24 mouse cellular contexts compared by ENCODE assay signal in the genomic region with DNA sequence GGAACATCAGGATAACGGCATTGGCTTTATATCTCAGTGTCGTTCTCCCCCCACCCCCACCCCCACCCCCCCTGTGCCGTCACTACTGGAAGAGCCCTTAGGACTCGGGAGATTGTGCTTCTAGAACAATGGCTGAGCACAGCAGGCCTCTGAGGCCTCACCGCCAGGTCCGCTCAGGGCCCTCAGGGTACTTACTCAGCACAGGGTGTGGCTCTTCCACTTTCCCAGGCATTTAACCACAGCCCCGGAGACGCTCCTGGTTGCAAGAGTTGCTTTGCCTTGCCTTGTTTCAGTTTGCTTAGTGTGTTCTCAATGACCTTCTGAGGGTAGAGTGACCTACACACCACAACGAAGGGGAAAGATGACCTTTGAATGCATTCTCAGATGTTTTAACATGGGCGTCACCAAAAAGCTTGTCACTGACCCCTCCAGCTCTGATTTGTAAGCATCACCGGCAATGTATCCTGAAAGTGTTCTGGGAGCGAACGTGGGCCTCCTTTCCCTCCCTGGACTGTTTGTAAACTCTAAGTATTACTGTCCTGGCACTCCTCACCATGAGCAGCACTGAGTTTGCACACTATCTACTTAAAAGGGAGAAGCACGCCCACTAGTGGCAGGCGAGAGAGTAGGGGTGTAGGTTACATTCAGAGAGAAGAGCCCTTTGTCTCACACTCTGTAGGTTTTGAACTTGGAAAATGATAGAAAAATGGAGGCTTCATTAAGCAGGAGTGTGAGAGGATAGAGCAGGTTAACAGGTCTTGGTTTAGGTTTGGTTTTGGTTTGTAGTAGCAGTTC. TPM values are rescaled to one million over a fixed set of nuclear protein-coding genes. Genes with fewer than 3 reads are reported as not detected.
DNase-seq lines count a peak whose midpoint lies in the region; ATAC-seq and TF ChIP-seq lines count a peak whose summit lies in the region.
"Had no signal": no experiment of that assay in that cellular context is flagged by ENCODE, and none has a peak within 500 bp of the region (broad histone marks: within the 10 kb centered on the region; RNA-seq: fewer than 3 reads in every experiment).

No protein-coding gene starts in this region.

- 82% methylated on average over 15 of the region's 15 CpGs for WGBS in kidney, adult 2 months
- WGBS in lung, postnatal 0 days = 79% methylated on average over 15 of the region's 15 CpGs
- 78% methylated on average over 15 of the region's 15 CpGs for WGBS in lung, adult 2 months

- no peaks in the 10 kb centered on the region for H3K27me3 ChIP-seq in kidney, adult 2 months (replicated peaks; ENCODE audit: control insufficient read depth, insufficient read depth, low read length)
- H3K27me3 ChIP-seq in lung, postnatal 0 days (replicated peaks; ENCODE audit: insufficient read depth, low read length) = no peaks in the 10 kb centered on the region
- H3K27me3 ChIP-seq: forebrain, embryonic 13.5 days; liver, embryonic 13.5 days; midbrain, embryonic 15.5 days; stomach, embryonic 15.5 days had no signal

- in situ Hi-C loops in ES-E14 (cut with MboI; ENCODE audit: low sequenced_read_pairs in 2 of 2, unreplicated experiment in 2 of 2) = no loop called here

- H3K9me3 ChIP-seq in lung, postnatal 0 days (ENCODE audit: low read length) = no peaks in the 10 kb centered on the region
- no peaks in the 10 kb centered on the region for H3K9me3 ChIP-seq in ES-E14 (ENCODE audit: control insufficient read depth, insufficient read depth, low read depth, low read length)
- H3K9me3 ChIP-seq: forebrain, embryonic 13.5 days; liver, embryonic 13.5 days; midbrain, embryonic 15.5 days; stomach, embryonic 15.5 days had no signal

- peak; percentile 3 for DNase-seq in kidney, adult 2 months
- DNase-seq in kidney, postnatal 10 days = no peak
- no peak for DNase-seq in lung, postnatal 0 days (ENCODE audit: low spot score)
- no peak for DNase-seq in lung, adult 2 months
- peak; percentile 36 for DNase-seq in ES-E14 (ENCODE audit: low read depth, low spot score)
- DNase-seq in urinary bladder, postnatal 4 days (ENCODE audit: low spot score in 2 of 2) = no peak
- DNase-seq in right cerebral cortex, postnatal 10 days (ENCODE audit: low spot score in 2 of 2) = no peak
- DNase-seq: adrenal gland, postnatal 25 days; cerebellum, adult 18-20 months; cerebellum, postnatal 36 days; gastrocnemius, postnatal 36 days; liver, embryonic 13.5 days; lung, postnatal 14 days; right cerebral cortex, adult 18-20 months; spleen, adult 18-20 months had no signal

- no peaks in the 10 kb centered on the region for H3K4me1 ChIP-seq in kidney, adult 2 months (ENCODE audit: control insufficient read depth, insufficient read depth, low read length)
- no peaks in the 10 kb centered on the region for H3K4me1 ChIP-seq in lung, postnatal 0 days (ENCODE audit: insufficient read depth, low read depth, low read length)
- no peaks in the 10 kb centered on the region for H3K4me1 ChIP-seq in lung, adult 2 months (ENCODE audit: control insufficient read depth, insufficient read depth, low read length)
- H3K4me1 ChIP-seq in ES-E14 (ENCODE audit: control insufficient read depth in 2 of 2, insufficient read depth in 2 of 2, low read length in 2 of 2, poor library complexity in 1 of 2) = 0 out of 4 replicates have a peak, but pooled peaks cover 0 to 2% of the 10 kb centered on the region in 2 experiments
- H3K4me1 ChIP-seq: forebrain, embryonic 13.5 days; liver, embryonic 13.5 days; megakaryocyte, embryonic 14.5 days; midbrain, embryonic 15.5 days; stomach, embryonic 15.5 days had no signal

- no peak for ATAC-seq in lung, postnatal 0 days
- ATAC-seq: activated CD4-positive, CD25-positive, alpha-beta regulatory T cell, adult 4 months; forebrain, embryonic 13.5 days; midbrain, embryonic 15.5 days had no signal

- H3K9ac ChIP-seq in lung, postnatal 0 days (replicated peaks; ENCODE audit: low read depth) = no peak overlapping the region
- H3K9ac ChIP-seq in ES-E14 (ENCODE audit: insufficient read depth, low read depth, low read length, poor library complexity, severe bottlenecking) = no peak overlapping the region
- H3K9ac ChIP-seq: forebrain, embryonic 13.5 days; liver, embryonic 13.5 days; midbrain, embryonic 15.5 days; stomach, embryonic 15.5 days had no signal

- no peak for TF ChIP-seq POLR2A in kidney, adult 2 months (IDR thresholded peaks at IDR 0.05; ENCODE audit: low read depth, low read length)
- TF ChIP-seq POLR2A in lung, adult 2 months (IDR thresholded peaks at IDR 0.05; ENCODE audit: borderline replicate concordance, extremely low read depth, low read depth, low read length) = no peak

- no peaks in the 10 kb centered on the region for H3K36me3 ChIP-seq in kidney, adult 2 months (ENCODE audit: control insufficient read depth, insufficient read depth, low read length)
- H3K36me3 ChIP-seq in lung, postnatal 0 days (ENCODE audit: insufficient read depth, low read length) = no peaks in the 10 kb centered on the region
- H3K36me3 ChIP-seq in ES-E14 (ENCODE audit: control insufficient read depth, insufficient read depth, low read length, poor library complexity, severe bottlenecking) = no peaks in the 10 kb centered on the region; the same call in 1 of the 2 replicates
- H3K36me3 ChIP-seq: liver, embryonic 13.5 days; midbrain, embryonic 15.5 days; stomach, embryonic 15.5 days had no signal

- TF ChIP-seq CTCF in kidney, adult 2 months (conservative IDR thresholded peaks at IDR 0.05; ENCODE audit: insufficient read depth, insufficient read length, low read depth, low read length) = peak; percentile 54
- TF ChIP-seq CTCF in lung, postnatal 0 days (IDR thresholded peaks at IDR 0.05) = peak; percentile 9; the same call in 1 of the 2 replicates
- no peak for TF ChIP-seq CTCF in lung, adult 2 months (IDR thresholded peaks at IDR 0.05; ENCODE audit: insufficient read depth, low read length)

- no peak for TF ChIP-seq EP300 in lung, postnatal 0 days (IDR thresholded peaks at IDR 0.05)

- H3K27ac ChIP-seq in kidney, adult 2 months (ENCODE audit: insufficient read depth, low read depth, low read length) = no peak overlapping the region
- no peak overlapping the region for H3K27ac ChIP-seq in lung, postnatal 0 days (ENCODE audit: low read length)
- 0 out of 2 replicates have a peak overlapping the region, but pooled peaks have one; percentile 43 for H3K27ac ChIP-seq in ES-E14 (ENCODE audit: insufficient read depth, low read depth, low read length, poor library complexity, severe bottlenecking)
- H3K27ac ChIP-seq: forebrain, embryonic 13.5 days; liver, embryonic 13.5 days; midbrain, embryonic 15.5 days; stomach, embryonic 15.5 days had no signal

- H3K4me2 ChIP-seq in lung, postnatal 0 days (replicated peaks; ENCODE audit: low read depth, low read length) = no peak overlapping the region
- H3K4me2 ChIP-seq: forebrain, embryonic 13.5 days; heart, embryonic 11.5 days; liver, embryonic 13.5 days; midbrain, embryonic 15.5 days; stomach, embryonic 15.5 days had no signal

- no peak overlapping the region for H3K4me3 ChIP-seq in kidney, adult 2 months (ENCODE audit: insufficient read depth, low read depth, low read length)
- H3K4me3 ChIP-seq in lung, postnatal 0 days (ENCODE audit: low read depth, low read length) = no peak overlapping the region
- no peak overlapping the region for H3K4me3 ChIP-seq in lung, adult 2 months (replicated peaks; ENCODE audit: extremely low read depth, low read depth, low read length)
- H3K4me3 ChIP-seq in ES-E14 (ENCODE audit: insufficient read depth in 1 of 2, low read depth in 1 of 2, low read length in 2 of 2, poor library complexity in 1 of 2, severe bottlenecking in 1 of 2) = no peak overlapping the region
- H3K4me3 ChIP-seq: forebrain, embryonic 13.5 days; liver, embryonic 13.5 days; megakaryocyte, embryonic 14.5 days; midbrain, embryonic 15.5 days; stomach, embryonic 15.5 days had no signal

TF ChIP-seq in ES-E14, 5 proteins besides CTCF, POLR2A, EP300 and RAD21:
- no peak for TF ChIP-seq MAFK (IDR thresholded peaks at IDR 0.05; ENCODE audit: insufficient read depth, low read depth, low read length)
- TF ChIP-seq HCFC1 (IDR thresholded peaks at IDR 0.05; ENCODE audit: borderline replicate concordance, insufficient read depth, low read length) = no peak
- TF ChIP-seq ZC3H11A (IDR thresholded peaks at IDR 0.05; ENCODE audit: borderline replicate concordance, low read depth, low read length) = no peak
- no peak for TF ChIP-seq CHD2 (IDR thresholded peaks at IDR 0.05; ENCODE audit: low read depth, low read length)
- no peak for TF ChIP-seq ZNF384 (IDR thresholded peaks at IDR 0.05; ENCODE audit: low read depth, low read length)

RNA-seq across cellular contexts. Expression of gene Rhox5, which starts 2.8 kb away (rescaled TPM):
- polyA plus RNA-seq in kidney, adult 2 months (2012; rRNA removed) = not detected in 2 replicates
- polyA plus RNA-seq in lung, postnatal 0 days (2015; fragmentation: Nextera tagmentation; extraction: Ambion mirVana) = 1.1 and 1.5 TPM in 2 replicates
- polyA plus RNA-seq in lung, adult 2 months (2012; rRNA removed) = not detected in 2 replicates
- total RNA-seq in ES-E14 (2012; rRNA removed) = 345 and 408 TPM in 2 replicates
- total RNA-seq: adrenal gland, postnatal 25 days; gastrocnemius, postnatal 36 days; hematopoietic stem cell, adult 5-6 weeks; left cerebral cortex, postnatal 36 days; neutrophil, adult 5-6 weeks had no signal
- polyA plus RNA-seq: activated CD4-positive, CD25-positive, alpha-beta regulatory T cell, adult 4 months; forebrain, embryonic 13.5 days had no signal

RNA-seq across cellular contexts. Expression of gene Rhox6, which starts 19.2 kb away (rescaled TPM):
- polyA plus RNA-seq in kidney, adult 2 months (2012; rRNA removed) = 1.3 and 1.5 TPM in 2 replicates
- not detected in 2 replicates for polyA plus RNA-seq in lung, postnatal 0 days (2015; fragmentation: Nextera tagmentation; extraction: Ambion mirVana)
- not detected in 2 replicates for polyA plus RNA-seq in lung, adult 2 months (2012; rRNA removed)
- 13.8 and 38.0 TPM in 2 replicates for total RNA-seq in ES-E14 (2012; rRNA removed)
- total RNA-seq: adrenal gland, postnatal 25 days; gastrocnemius, postnatal 36 days; hematopoietic stem cell, adult 5-6 weeks; left cerebral cortex, postnatal 36 days; neutrophil, adult 5-6 weeks had no signal
- polyA plus RNA-seq: activated CD4-positive, CD25-positive, alpha-beta regulatory T cell, adult 4 months; forebrain, embryonic 13.5 days; heart, embryonic 11.5 days; liver, embryonic 13.5 days; midbrain, embryonic 15.5 days; stomach, embryonic 15.5 days had no signal

RNA-seq across cellular contexts. Expression of gene Rhox7a, which starts 24.0 kb away (rescaled TPM):
- polyA plus RNA-seq in kidney, adult 2 months (2012; rRNA removed) = not detected in 2 replicates
- polyA plus RNA-seq in lung, postnatal 0 days (2015; fragmentation: Nextera tagmentation; extraction: Ambion mirVana) = not detected in 2 replicates
- not detected in 2 replicates for polyA plus RNA-seq in lung, adult 2 months (2012; rRNA removed)
- not detected in 2 replicates for total RNA-seq in ES-E14 (2012; rRNA removed)
- total RNA-seq: adrenal gland, postnatal 25 days; gastrocnemius, postnatal 36 days; hematopoietic stem cell, adult 5-6 weeks; left cerebral cortex, postnatal 36 days; neutrophil, adult 5-6 weeks had no signal
- polyA plus RNA-seq: activated CD4-positive, CD25-positive, alpha-beta regulatory T cell, adult 4 months; forebrain, embryonic 13.5 days; heart, embryonic 11.5 days; liver, embryonic 13.5 days; midbrain, embryonic 15.5 days; stomach, embryonic 15.5 days had no signal

Comparison
In these comparisons a context has a peak if more than half of its experiments do, and no peak if none do; other contexts are left out.
1. DNase-seq: peak in kidney, adult 2 months (single experiment) and ES-E14 (single experiment); none in kidney, postnatal 10 days (single experiment), lung, postnatal 0 days (single experiment), lung, adult 2 months (single experiment), urinary bladder, postnatal 4 days (0 of 2) and right cerebral cortex, postnatal 10 days (0 of 2).